Mouse (Mus musculus): ENCODE measurements around the gene Ninj2. TPM values are rescaled to one million over a fixed set of nuclear protein-coding genes. Genes with fewer than 3 reads are reported as not detected.
A peak's percentile ranks its signal among the peaks of the same experiment; 100 is the strongest.

Gene Ninj2
- total RNA-seq, 2 experiments from 2014 or later, result 0.67 to 1.3 TPM

- DNase-seq (ENCODE audit: low spot score in 2 of 2), result no peak
Measured at GRCm38 (mm10) chr6:120091956-120092355, 1.2 kb upstream of the Ninj2 start.

DNA sequence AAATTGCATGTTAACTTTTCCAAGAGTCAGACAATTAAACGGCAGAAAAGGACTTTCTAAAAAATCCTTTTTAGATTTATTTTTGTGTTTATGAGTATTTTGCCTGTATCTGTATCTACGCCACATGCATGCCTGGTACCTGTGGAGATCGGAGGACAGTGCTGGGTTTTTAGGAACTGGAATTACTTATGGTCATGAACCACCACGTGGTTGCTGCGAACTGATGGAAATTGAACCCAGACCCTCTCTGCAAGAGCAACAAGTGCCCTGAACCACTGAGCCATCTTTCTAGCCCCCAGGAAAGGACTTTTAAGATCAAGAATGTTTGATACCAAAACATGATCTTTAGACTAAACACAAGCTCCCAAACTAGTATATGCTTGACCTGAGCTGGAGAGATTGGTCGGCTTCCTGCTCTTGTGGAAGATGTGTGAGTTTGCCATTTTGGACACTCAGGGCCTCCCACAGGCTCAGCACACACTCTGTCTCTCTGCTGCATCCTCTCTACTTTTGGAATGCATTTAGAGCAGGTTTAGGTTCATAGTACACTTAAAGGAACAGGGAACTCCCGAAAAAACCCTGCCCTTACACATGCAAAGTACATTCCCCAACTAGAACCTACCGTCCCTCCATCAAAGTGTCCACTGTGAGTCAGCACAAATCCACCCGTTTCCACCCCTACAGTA lies 1.1 kb downstream of the Ninj2 start:
- no peak for DNase-seq (ENCODE audit: low spot score in 2 of 2)

DNA sequence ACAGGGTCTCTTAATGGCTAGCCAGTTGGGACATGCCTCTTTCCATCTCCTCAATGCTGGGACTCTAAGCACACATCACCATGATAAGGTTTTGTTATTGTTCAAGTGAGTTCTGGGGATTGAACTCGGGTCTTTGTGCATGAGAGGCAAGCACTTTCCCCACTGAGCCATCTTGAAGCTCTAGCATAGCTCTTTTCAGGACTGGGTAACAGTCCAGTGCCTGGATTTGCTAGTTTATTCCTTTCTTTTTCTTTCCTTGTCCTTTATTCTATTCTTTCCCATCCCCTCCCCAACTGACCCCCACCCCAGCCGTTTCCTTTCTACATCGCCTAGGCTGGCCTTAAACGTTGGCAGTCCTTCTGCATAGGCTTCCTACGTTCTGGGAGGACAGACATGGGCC lies 1.9 kb downstream of the Ninj2 start:
- no peak for DNase-seq (ENCODE audit: low spot score in 2 of 2)

- no peak for DNase-seq (ENCODE audit: low spot score in 2 of 2)
Measured at GRCm38 (mm10) chr6:120095501-120095900, 2.4 kb downstream of the Ninj2 start.

DNA sequence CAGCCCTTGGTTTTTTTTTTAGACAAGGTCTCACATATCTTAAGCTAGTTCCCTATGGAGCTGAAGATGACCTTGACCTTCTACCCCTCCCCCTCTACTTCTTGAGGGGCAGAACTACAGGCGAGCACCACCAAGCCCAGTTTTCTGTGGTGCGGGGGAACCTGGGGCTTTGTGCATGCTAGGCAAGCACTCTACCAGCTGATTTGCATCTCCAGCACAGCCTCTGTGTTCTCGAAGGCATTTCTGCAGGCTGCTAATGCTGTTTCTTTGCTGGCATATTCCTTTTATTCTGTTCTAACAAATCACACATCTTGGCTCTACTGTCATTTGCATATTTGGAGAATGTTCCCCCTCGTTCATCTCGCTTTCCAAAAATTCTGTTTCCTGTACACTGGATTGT lies 6.2 kb downstream of the Ninj2 start:
- peak in 1 of 2 experiments; percentile 51 for DNase-seq (ENCODE audit: low spot score in 2 of 2)

DNA sequence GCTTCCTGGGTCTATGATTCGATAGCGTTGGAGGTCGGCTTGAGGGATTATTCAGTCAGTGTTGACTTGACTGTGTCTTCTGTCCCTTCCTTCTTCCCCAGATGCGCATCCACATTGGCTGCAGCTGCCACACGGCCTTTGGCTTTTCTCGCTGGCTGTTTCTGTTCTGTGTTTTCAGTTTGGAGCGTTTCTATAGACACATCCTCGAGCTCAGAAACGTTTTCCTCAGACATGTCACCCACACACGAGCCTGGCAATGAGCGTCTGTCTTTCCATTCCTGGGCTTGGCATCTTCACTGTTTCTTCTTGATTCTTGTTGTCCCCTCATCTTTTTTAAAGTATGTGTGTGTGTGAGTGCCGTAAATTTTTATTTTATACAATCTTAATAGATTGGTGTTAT lies 8.1 kb downstream of the Ninj2 start:
- peak in 1 of 2 experiments; percentile 19 for DNase-seq (ENCODE audit: low spot score in 2 of 2)

- no peak for DNase-seq (ENCODE audit: low spot score in 2 of 2)
Measured at GRCm38 (mm10) chr6:120101996-120102395, 8.8 kb downstream of the Ninj2 start.

DNA sequence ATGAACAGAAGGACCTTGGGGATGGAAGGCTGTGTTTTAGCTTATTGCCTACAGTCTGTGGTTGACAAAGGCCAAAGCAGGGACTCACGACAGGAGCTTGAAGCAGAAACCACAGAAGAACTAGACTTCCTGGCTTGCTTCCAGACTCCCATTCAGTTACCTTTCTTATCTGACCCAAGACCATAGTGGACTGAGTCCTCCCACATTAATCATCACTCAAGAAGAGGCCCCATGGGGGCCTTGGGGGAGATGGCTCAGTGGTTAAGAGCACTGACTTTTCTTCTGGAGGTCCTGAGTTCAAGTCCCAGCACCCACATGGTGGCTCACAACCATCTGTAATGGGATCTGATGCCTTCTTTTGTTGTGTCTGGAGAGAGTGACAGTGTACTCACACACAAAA lies 10.0 kb downstream of the Ninj2 start:
- no peak for DNase-seq (ENCODE audit: low spot score in 2 of 2)

GRCm38 (mm10) chr6:120105055-120105454 lies 11.9 kb downstream of the Ninj2 start:
- no peak for DNase-seq (ENCODE audit: low spot score in 2 of 2)

DNA sequence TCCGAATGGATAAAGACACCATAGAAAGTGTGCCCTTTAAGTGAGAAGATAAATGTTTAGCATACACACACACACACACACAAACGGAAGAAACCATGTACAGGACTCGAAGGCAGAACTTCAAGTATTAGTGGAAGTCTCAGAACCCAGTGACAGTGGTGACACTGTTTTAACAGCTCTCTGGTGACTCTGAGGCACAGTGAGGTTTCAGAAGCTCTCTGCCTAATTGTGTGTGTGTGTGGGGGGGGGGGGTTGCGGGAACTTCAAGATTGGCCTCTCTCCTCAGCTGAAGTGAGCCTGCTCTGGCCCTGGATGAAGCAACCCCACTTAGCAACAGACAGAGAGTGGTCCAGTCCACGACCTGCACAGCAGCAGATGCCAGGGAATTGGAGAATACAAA lies 14.4 kb downstream of the Ninj2 start:
- DNase-seq (ENCODE audit: low spot score in 2 of 2), result no peak

DNA sequence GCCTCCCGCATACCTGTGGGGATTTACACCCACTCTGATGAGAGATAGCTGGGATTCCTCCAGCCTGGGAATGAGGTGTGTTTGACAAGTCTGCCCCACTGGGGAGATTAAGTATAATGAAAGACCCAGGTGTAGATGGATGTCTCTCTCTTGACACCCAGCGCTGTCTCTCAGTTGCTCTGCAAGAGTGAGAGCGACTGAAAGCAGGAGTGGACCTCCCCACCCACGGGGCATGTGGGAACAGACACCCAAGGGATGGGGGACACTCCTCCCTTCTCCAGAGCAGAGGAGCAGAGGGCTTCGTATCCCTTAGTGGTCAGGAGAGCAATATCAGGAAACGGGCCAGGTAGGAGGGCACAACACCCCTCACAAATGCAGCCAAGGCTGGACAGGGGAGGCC lies 14.9 kb downstream of the Ninj2 start:
- no peak for DNase-seq (ENCODE audit: low spot score in 2 of 2)

- peak; percentile 54 to 61 for DNase-seq (ENCODE audit: low spot score in 2 of 2)
Measured at GRCm38 (mm10) chr6:120109173-120109572, 16.0 kb downstream of the Ninj2 start.

- no peak for DNase-seq (ENCODE audit: low spot score in 2 of 2)
Measured at GRCm38 (mm10) chr6:120109932-120110331, 16.8 kb downstream of the Ninj2 start.

DNA sequence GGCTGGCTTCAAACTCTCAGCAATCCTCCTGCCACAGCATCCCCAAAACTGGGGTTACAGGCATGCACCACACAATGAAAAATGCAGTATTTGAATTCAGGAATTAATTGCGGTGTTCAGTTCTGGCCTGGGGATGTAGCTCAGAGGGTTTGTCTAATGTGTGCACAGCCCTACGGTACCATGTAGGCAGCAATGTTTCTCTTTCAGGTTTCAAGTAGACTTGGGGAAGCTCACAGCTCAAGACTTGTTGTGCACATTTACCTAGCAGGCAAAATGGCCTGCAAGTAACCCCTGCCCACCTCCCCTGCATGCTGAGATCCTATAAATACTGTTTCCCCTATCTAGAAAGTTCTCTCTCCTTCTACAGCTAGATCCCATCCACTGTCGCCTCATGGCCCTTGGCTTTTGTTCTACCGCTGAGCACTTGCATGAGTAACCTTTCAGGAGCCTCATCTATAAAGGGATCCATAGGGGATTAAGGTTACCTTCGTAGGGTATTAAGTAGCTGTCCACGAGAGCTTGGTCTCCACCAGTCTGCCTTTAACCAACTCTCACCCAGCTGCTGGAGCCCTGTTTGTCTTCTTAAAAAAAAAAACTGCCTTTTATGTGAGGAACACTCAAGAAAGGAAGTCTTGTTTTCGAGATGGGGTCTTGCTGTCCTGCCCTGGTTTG lies 17.7 kb downstream of the Ninj2 start:
- DNase-seq (ENCODE audit: low spot score in 2 of 2), result no peak

- DNase-seq (ENCODE audit: low spot score in 2 of 2), result no peak
Measured at GRCm38 (mm10) chr6:120111410-120111783, 18.2 kb downstream of the Ninj2 start.

- DNase-seq (ENCODE audit: low spot score in 2 of 2), result peak in 1 of 2 experiments; percentile 46
Measured at GRCm38 (mm10) chr6:120111984-120112803, 19.0 kb downstream of the Ninj2 start.

DNA sequence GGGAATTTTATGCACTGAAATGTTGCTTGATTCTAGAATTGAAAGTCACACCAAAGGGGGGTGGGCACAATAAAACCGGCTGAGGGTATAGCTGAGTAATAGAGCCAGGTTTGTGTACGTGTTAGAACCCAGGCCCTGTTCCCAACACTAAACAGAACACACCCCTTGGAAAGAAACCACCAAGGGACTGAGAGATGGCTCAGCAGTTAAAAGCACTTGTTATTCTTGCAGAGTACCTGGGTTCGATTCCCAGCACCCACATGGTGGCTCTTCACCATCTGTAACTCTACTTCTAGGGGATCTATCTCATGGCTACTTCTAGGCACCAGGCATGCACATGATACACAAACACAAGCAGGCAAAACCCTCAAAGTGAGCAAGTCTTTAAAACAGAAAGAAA lies 20.7 kb downstream of the Ninj2 start:
- no peak for DNase-seq (ENCODE audit: low spot score in 2 of 2)

DNA sequence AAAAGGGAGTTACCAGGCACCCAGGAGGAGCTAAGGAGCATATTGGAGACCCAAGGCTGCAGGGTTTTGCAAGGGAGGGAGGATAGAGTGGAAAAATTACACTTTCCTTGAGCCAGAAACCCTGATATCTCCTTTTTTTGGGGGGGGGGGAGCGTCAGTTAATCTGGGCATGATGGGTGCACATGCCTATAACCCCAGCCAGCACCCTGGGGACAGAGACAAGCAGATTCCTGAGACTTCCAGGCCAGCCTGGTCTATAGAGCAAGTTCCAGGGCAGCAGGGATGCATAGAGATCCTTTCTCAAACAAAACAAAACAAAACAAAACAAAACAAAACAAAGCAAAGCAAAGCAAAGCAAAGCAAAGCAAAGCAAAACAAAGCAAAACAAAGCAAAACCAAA lies 21.1 kb downstream of the Ninj2 start:
- no peak for DNase-seq (ENCODE audit: low spot score in 2 of 2)

DNA sequence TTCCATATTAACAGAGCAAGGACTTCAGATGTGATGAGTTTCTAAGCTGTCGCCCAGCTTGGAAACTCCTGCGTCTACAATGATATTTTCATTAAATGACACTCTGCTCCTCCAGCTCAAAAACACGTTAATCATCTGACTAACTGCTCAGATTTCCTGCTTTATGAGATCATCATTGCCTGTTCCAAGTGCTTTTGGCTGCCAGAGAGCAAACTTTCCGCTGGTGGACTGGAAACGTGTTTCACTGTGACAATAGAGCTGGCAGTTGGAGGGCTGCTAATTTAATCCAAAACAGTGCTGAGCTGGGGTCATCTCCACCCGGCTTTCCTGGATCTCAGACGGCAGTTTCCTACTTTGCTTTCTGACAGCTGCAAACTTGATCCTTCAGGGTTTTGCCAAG lies 21.5 kb downstream of the Ninj2 start:
- peak; percentile 55 to 75 for DNase-seq (ENCODE audit: low spot score in 2 of 2)

DNA sequence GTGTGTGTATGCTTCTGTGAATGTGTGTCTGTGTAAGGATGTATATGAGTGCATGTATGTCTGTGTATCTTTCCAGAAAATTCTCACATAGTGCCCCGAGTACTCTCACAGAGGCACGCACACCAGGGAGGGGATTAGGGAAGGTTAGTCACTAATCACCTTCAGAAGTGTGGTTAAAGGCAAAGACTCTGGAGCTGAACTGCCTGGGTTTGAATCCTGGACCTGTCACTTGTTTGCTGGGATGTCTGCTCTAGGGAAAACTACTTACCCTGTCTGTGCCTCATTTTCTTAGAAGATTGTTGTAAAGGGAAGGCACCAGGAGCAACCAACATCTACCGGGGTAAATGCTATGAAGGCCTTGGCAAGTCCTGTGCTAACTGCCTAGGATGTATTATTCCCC lies 22.3 kb downstream of the Ninj2 start:
- no peak for DNase-seq (ENCODE audit: low spot score in 2 of 2)

- DNase-seq (ENCODE audit: low spot score in 2 of 2), result no peak
Measured at GRCm38 (mm10) chr6:120119824-120120223, 26.7 kb downstream of the Ninj2 start.

DNA sequence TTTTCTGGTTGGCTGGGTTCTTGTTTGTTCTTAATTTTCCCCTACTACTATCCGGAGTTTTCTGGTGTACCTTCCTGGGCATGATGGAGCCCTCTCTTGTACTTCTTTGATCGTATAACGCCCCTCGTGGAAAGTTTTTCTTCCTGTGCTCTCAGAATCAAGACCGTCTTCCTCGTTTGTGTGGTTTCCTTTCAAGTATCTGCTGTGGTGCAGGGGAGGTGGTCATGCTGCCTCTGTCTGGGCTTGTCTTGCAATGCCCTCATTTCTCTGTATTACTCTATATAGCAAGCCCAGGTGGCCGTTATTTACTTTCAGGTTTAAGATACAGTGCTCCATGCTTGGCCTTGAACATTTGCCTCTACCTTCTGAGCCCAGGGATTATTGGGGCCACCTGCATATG lies 31.5 kb downstream of the Ninj2 start:
- no peak for DNase-seq (ENCODE audit: low spot score in 2 of 2)
